Mouse (Mus musculus) intestine, embryonic 15.5 days (tissue): ENCODE data around the gene Batf3. TPM values are rescaled to one million over a fixed set of nuclear protein-coding genes. Genes with fewer than 3 reads are reported as not detected.

ENCODE experiments used
- ATAC-seq: fragments of 200-750 bp; cut with Nextera tagmentation; 2 replicates; pipeline ENCODE4 v1.8.0; 2017; ENCODE audit warnings: moderate TSS enrichment, moderate library complexity
- H3K27ac ChIP-seq: fragments of 300-500 bp; sonication (generic); 2 replicates; pipeline ENCODE4 v1.5.1; 2015; ENCODE audit warnings: mild to moderate bottlenecking, inconsistent platforms
- H3K27me3 ChIP-seq: fragments of 300-500 bp; sonication (generic); replicated peaks from 2 replicates; pipeline ENCODE4 v1.6.1; 2015; ENCODE audit warnings: inconsistent platforms
- H3K36me3 ChIP-seq: fragments of 300-500 bp; sonication (generic); 2 replicates; pipeline ENCODE4 v1.6.1; 2015; ENCODE audit warnings: inconsistent platforms
- H3K4me1 ChIP-seq: fragments of 300-500 bp; sonication (generic); replicated peaks from 2 replicates; pipeline ENCODE4 v1.6.1; 2015; ENCODE audit warnings: inconsistent platforms
- H3K4me2 ChIP-seq: fragments of 300-500 bp; sonication (generic); replicated peaks from 2 replicates; pipeline ENCODE4 v1.6.1; 2015; ENCODE audit warnings: mild to moderate bottlenecking, inconsistent platforms
- H3K4me3 ChIP-seq: fragments of 300-500 bp; sonication (generic); replicated peaks from 2 replicates; pipeline ENCODE4 v1.5.1; 2015; ENCODE audit warnings: inconsistent platforms
- H3K9ac ChIP-seq: fragments of 300-500 bp; sonication (generic); 2 replicates; pipeline ENCODE4 v1.6.1; 2015; ENCODE audit warnings: inconsistent platforms
- H3K9me3 ChIP-seq: fragments of 300-500 bp; sonication (generic); 2 replicates; pipeline ENCODE4 v1.6.1; 2016; ENCODE audit warnings: inconsistent platforms
- WGBS: fragments of 180-500 bp; shearing (Covaris S2); methylation state at CpG from one replicate; pipeline ENCODE4 v1.1.7; 2015; 5-methylcytosine and 5-hydroxymethylcytosine counted together
- polyA plus RNA-seq: library from polyadenylated mRNA; unstranded; fragments of >200 nt; fragmentation: Nextera tagmentation; extraction: Ambion mirVana; gene quantifications from 2 replicates; pipeline ENCODE4 v1.2.1, GENCODE M21; 2015

Gene Batf3
- polyA plus RNA-seq, 1 experiment from 2014 or later: 10.5 TPM

GRCm38 (mm10) chr1:191114868-191115267 is 17.2 kb downstream of the Batf3 start:
- Histone ChIP-seq H3K4me3 (no peak overlapping the region), H3K36me3 (no peaks in the 10 kb centered on the region), H3K4me2 (no peak overlapping the region), H3K9ac (no peak overlapping the region), H3K4me1 (peaks cover 6% of the 10 kb centered on the region; the same call in 1 of the 2 replicates), H3K27ac (no peak overlapping the region), H3K27me3 (no peaks in the 10 kb centered on the region), H3K9me3 (no peaks in the 10 kb centered on the region)
- ATAC-seq: no peak
- 66% methylated on average over 7 of the region's 7 CpGs for WGBS

- no peaks in the 10 kb centered on the region for H3K36me3 ChIP-seq
- no peak overlapping the region for H3K4me3 ChIP-seq
- no peaks in the 10 kb centered on the region for H3K27me3 ChIP-seq
- peaks cover 6% of the 10 kb centered on the region; the same call in 1 of the 2 replicates for H3K4me1 ChIP-seq
- ATAC-seq: 0 out of 2 replicates have a peak, but pooled peaks have one; percentile 34
- no peak overlapping the region for H3K4me2 ChIP-seq
- no peak overlapping the region for H3K9ac ChIP-seq
- 77% methylated on average over 11 of the region's 11 CpGs for WGBS
- no peaks in the 10 kb centered on the region for H3K9me3 ChIP-seq
- H3K27ac ChIP-seq: no peak overlapping the region
These were observed 18.0 kb downstream of the Batf3 start for GRCm38 (mm10) chr1:191115514-191116238.

DNA sequence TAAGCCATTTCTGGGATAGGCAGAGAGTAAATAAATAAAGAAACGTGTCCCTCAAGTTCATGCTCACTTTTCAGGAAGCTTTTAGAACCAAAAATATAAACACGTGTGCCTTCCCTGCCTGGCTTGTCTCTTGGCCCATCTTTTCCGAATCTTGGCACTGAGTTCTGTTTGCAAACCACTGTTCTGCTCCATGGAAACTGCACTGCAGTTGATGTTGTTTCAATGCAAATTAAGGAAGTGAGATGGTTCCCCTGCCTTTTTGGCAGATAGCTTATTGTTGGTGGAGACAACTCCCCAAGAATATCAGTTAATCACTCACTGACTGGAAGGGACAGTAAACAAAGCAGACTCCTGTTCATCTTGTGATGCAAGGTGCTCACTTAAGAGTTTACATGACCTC is 25.1 kb downstream of the Batf3 start:
- Histone ChIP-seq H3K4me1 (peaks cover 5% of the 10 kb centered on the region; the same call in 1 of the 2 replicates), H3K9me3 (no peaks in the 10 kb centered on the region), H3K4me3 (no peak overlapping the region), H3K27ac (no peak overlapping the region), H3K4me2 (no peak overlapping the region), H3K27me3 (no peaks in the 10 kb centered on the region), H3K36me3 (no peaks in the 10 kb centered on the region), H3K9ac (no peak overlapping the region)
- ATAC-seq: no peak
- 62% methylated on average over 3 of the region's 3 CpGs for WGBS

DNA sequence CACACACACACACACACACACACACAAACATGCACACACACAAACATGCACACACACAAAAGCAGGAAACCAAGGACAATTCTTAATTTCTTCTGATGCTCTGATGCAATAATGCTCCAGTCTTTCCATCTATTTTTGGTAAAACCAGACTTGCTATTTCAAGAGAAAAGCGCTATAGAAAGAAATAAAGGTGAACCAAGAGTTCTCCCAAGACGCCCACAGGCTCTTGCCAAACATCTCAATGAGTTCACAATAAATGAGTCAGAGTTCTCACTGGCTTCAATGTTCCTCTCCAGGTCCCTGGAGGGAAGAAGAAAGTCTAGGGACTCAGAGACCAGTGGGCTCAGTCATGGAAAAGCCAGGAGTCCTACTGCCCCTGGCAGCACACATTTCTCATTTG is 26.0 kb downstream of the Batf3 start:
- H3K27ac ChIP-seq: no peak overlapping the region
- no peak overlapping the region for H3K4me2 ChIP-seq
- no peak overlapping the region for H3K9ac ChIP-seq
- H3K4me1 ChIP-seq: peaks cover 5% of the 10 kb centered on the region; the same call in 1 of the 2 replicates
- H3K27me3 ChIP-seq: no peaks in the 10 kb centered on the region
- no peaks in the 10 kb centered on the region for H3K36me3 ChIP-seq
- WGBS: 83% methylated on average over 2 of the region's 2 CpGs
- no peaks in the 10 kb centered on the region for H3K9me3 ChIP-seq
- H3K4me3 ChIP-seq: no peak overlapping the region
- ATAC-seq: no peak

- Histone ChIP-seq H3K27me3 (no peaks in the 10 kb centered on the region), H3K36me3 (no peaks in the 10 kb centered on the region), H3K9ac (no peak overlapping the region), H3K27ac (no peak overlapping the region), H3K9me3 (no peaks in the 10 kb centered on the region), H3K4me2 (no peak overlapping the region), H3K4me1 (peaks cover 5% of the 10 kb centered on the region; the same call in 1 of the 2 replicates), H3K4me3 (no peak overlapping the region)
- 62% methylated on average over 4 of the region's 4 CpGs for WGBS
- ATAC-seq: no peak
These were observed 26.6 kb downstream of the Batf3 start for GRCm38 (mm10) chr1:191124288-191124687.

DNA sequence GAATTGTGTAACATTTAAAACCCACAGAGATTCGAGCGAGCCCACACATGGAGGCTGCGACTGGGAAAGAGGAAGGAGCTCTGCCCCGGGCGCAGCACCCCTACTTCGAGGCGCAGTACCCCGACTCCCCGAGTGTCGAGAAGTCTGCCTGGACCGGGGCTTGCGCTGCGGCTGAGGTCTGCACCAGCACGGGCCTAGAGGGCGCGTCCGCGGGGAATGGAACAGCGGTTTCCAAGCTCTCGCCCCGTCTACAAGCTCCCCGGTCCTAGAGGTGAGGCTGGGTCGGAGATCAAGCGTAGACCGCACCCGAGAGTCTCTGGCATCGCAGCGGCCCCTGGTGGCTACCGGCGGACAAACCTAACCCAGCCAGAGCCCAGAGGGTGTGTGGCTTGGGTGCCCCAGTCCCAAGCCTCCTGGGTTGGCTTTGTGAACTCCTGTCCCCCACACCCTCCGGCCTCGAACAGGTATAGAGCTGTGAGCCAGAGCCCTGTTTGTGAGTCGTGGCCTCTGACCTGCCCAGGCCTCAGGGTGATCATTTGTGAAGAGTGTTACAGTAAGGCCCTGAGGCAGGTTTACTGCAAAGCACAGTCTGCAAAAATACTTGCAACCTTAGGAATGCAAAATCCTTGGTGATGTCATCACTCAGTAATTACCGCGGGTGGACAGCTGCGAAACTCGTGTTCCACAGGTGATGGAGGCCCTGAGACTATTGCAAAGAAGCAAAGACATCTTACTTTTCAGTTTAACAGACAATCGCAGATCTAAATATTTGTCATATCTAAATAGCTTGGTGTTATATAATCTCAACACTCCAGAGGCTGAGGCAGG is 28.4 kb downstream of the Batf3 start:
- peak; percentile 96 for ATAC-seq
- WGBS: 15% methylated on average over 38 of the region's 38 CpGs
- Histone ChIP-seq H3K36me3 (no peaks in the 10 kb centered on the region), H3K4me3 (peak overlapping the region; percentile 27), H3K9me3 (0 out of 2 replicates have a peak, but pooled peaks cover 3% of the 10 kb centered on the region), H3K4me1 (peaks cover 5% of the 10 kb centered on the region; the same call in 1 of the 2 replicates), H3K9ac (0 out of 2 replicates have a peak overlapping the region, but pooled peaks have one; percentile 9), H3K27ac (no peak overlapping the region), H3K4me2 (peak overlapping the region; percentile 72), H3K27me3 (no peaks in the 10 kb centered on the region)

GRCm38 (mm10) chr1:191131692-191132091 is 34.0 kb downstream of the Batf3 start:
- H3K9me3 ChIP-seq: 0 out of 2 replicates have a peak, but pooled peaks cover 3% of the 10 kb centered on the region
- H3K27me3 ChIP-seq: no peaks in the 10 kb centered on the region
- H3K9ac ChIP-seq: no peak overlapping the region
- H3K36me3 ChIP-seq: no peaks in the 10 kb centered on the region
- WGBS: 87% methylated on average over 2 of the region's 2 CpGs
- H3K27ac ChIP-seq: no peak overlapping the region
- H3K4me3 ChIP-seq: no peak overlapping the region
- no peak for ATAC-seq
- H3K4me1 ChIP-seq: peaks cover 13% of the 10 kb centered on the region; the same call in 1 of the 2 replicates
- H3K4me2 ChIP-seq: no peak overlapping the region

GRCm38 (mm10) chr1:191132240-191132639 is 34.6 kb downstream of the Batf3 start:
- 62% methylated on average over 5 of the region's 5 CpGs for WGBS

DNA sequence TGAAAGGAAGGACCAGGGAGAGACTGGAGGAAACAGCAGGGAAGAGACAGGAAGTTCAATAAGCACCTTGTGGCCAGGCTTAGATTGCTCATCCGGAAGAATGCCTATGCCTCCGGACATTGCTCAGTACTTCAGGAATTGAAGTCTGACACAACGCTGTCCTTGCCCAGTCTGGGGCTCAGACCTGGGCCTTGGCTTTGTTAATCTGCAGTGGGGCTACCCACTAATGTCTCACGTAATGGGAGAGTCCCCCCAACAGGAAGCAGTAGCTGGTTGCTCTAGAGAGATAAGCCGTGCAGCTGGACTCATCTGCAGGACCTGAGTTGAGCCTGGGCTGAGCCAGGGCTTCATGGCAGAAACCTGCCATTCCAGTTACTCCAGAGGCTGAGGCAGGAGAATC is 35.3 kb downstream of the Batf3 start:
- Histone ChIP-seq H3K36me3 (no peaks in the 10 kb centered on the region), H3K27ac (no peak overlapping the region), H3K27me3 (no peaks in the 10 kb centered on the region), H3K4me1 (peaks cover 13% of the 10 kb centered on the region; the same call in 1 of the 2 replicates), H3K9ac (no peak overlapping the region), H3K9me3 (0 out of 2 replicates have a peak, but pooled peaks cover 3% of the 10 kb centered on the region), H3K4me2 (no peak overlapping the region), H3K4me3 (no peak overlapping the region)
- 66% methylated on average over 5 of the region's 5 CpGs for WGBS
- ATAC-seq: no peak

More at GRCm38 (mm10) chr1:191132240-191132639, 34.6 kb downstream of the Batf3 start:
- H3K9ac ChIP-seq: no peak overlapping the region
- no peak overlapping the region for H3K4me3 ChIP-seq
- 0 out of 2 replicates have a peak, but pooled peaks cover 3% of the 10 kb centered on the region for H3K9me3 ChIP-seq
- H3K4me2 ChIP-seq: no peak overlapping the region
- no peak for ATAC-seq
- H3K27me3 ChIP-seq: no peaks in the 10 kb centered on the region
- H3K4me1 ChIP-seq: peaks cover 13% of the 10 kb centered on the region; the same call in 1 of the 2 replicates
- H3K27ac ChIP-seq: no peak overlapping the region
- H3K36me3 ChIP-seq: no peaks in the 10 kb centered on the region

- H3K9me3 ChIP-seq: no peaks in the 10 kb centered on the region
- no peak overlapping the region for H3K4me2 ChIP-seq
- no peak overlapping the region for H3K9ac ChIP-seq
- peak; percentile 87 for ATAC-seq
- peaks cover 13% of the 10 kb centered on the region; the same call in 1 of the 2 replicates for H3K4me1 ChIP-seq
- H3K27me3 ChIP-seq: no peaks in the 10 kb centered on the region
- no peaks in the 10 kb centered on the region for H3K36me3 ChIP-seq
- no peak overlapping the region for H3K4me3 ChIP-seq
- WGBS: 43% methylated on average over 4 of the region's 4 CpGs
- peak overlapping the region; percentile 33; the same call in 1 of the 2 replicates for H3K27ac ChIP-seq
These were observed 37.8 kb downstream of the Batf3 start for GRCm38 (mm10) chr1:191135406-191135805.

DNA sequence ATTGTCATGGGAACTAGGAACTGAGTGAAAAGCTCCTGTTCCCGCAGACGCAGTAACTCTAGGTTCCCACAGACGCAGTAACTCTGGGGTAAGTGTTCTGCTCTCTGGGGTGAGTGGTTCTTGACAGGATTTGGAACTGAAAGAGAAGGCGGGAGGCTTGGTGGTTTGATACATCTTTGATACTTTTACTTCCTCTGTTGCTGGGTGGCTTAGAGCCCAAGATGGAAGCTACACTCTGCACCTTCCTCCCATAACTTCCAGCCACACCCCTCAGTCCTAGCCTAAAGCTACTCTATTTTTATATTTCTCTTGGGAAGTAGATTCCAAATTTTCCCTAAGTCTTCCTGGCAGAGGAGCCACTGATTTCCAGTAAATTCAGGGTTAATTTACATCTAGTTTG is 40.8 kb downstream of the Batf3 start:
- Histone ChIP-seq H3K27me3 (0 out of 2 replicates have a peak, but pooled peaks cover 3% of the 10 kb centered on the region), H3K36me3 (no peaks in the 10 kb centered on the region), H3K9ac (no peak overlapping the region), H3K27ac (no peak overlapping the region), H3K4me3 (no peak overlapping the region), H3K4me1 (0 out of 2 replicates have a peak, but pooled peaks cover 1% of the 10 kb centered on the region), H3K4me2 (no peak overlapping the region), H3K9me3 (no peaks in the 10 kb centered on the region)
- ATAC-seq: no peak
- 88% methylated on average over 4 of the region's 4 CpGs for WGBS

- no peaks in the 10 kb centered on the region for H3K4me1 ChIP-seq
- H3K27ac ChIP-seq: no peak overlapping the region
- no peak overlapping the region for H3K4me3 ChIP-seq
- ATAC-seq: no peak
- WGBS: 59% methylated on average over 7 of the region's 7 CpGs
- H3K36me3 ChIP-seq: no peaks in the 10 kb centered on the region
- no peaks in the 10 kb centered on the region for H3K9me3 ChIP-seq
- H3K9ac ChIP-seq: no peak overlapping the region
- H3K4me2 ChIP-seq: no peak overlapping the region
- H3K27me3 ChIP-seq: 0 out of 2 replicates have a peak, but pooled peaks cover 3% of the 10 kb centered on the region
These were observed 41.3 kb downstream of the Batf3 start for GRCm38 (mm10) chr1:191138874-191139495.
